Mouse (Mus musculus): ENCODE data around the gene Mrpl37. TPM values are rescaled to one million over a fixed set of nuclear protein-coding genes. Genes with fewer than 3 reads are reported as not detected.

Mrpl37 gene
- polyA plus RNA-seq, 1 experiment from 2014 or later, result 145 TPM

GRCm38 (mm10) chr4:107011325-107012004, 55.2 kb downstream of the Mrpl37 start:
- Histone ChIP-seq H3K27me3 (ENCODE audit: low read depth, poor library complexity, severe bottlenecking) (no peaks in the 10 kb centered on the region), H3K4me1 (peaks cover 61% of the 10 kb centered on the region), H3K27ac (no peak overlapping the region), H3K9me3 (replicated peaks) (no peaks in the 10 kb centered on the region), H3K36me3 (peaks cover 93% of the 10 kb centered on the region), H3K4me3 (no peak overlapping the region)
- no peak for DNase-seq (ENCODE audit: low spot score)
- WGBS, result 93% methylated on average over 8 of the region's 8 CpGs

GRCm38 (mm10) chr4:107009548-107009947, 57.1 kb downstream of the Mrpl37 start:
- H3K4me1 ChIP-seq, result peaks cover 49% of the 10 kb centered on the region
- H3K27ac ChIP-seq, result no peak overlapping the region
- no peaks in the 10 kb centered on the region for H3K9me3 ChIP-seq (replicated peaks)
- no peaks in the 10 kb centered on the region for H3K27me3 ChIP-seq (ENCODE audit: low read depth, poor library complexity, severe bottlenecking)
- H3K36me3 ChIP-seq, result peaks cover 92% of the 10 kb centered on the region
- no peak overlapping the region for H3K4me3 ChIP-seq
- WGBS, result 90% methylated on average over 7 of the region's 7 CpGs
- no peak for DNase-seq (ENCODE audit: low spot score)

DNA sequence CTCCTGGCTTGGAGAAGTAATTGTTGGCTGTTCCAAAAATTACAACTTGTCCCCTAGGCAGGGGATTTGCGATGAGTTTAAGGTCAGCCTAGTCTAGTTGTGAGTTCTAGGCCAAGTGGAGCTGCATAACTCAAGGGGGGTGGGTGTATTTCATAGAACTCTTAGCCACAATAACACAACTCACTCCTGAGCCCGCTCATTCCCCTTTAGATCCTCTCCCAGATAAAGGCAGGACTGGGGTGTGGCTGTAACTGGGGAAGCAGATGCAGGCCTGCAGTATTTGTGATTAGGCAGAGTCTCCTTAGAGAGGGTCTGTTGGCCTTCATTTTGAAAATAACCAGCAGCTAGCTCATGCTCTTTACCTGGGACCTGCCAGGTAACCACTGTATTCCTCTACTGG, 58.5 kb downstream of the Mrpl37 start:
- H3K4me3 ChIP-seq, result no peak overlapping the region
- no peaks in the 10 kb centered on the region for H3K9me3 ChIP-seq (replicated peaks)
- DNase-seq (ENCODE audit: low spot score), result no peak
- H3K27ac ChIP-seq, result no peak overlapping the region
- no peaks in the 10 kb centered on the region for H3K27me3 ChIP-seq (ENCODE audit: low read depth, poor library complexity, severe bottlenecking)
- peaks cover 48% of the 10 kb centered on the region for H3K4me1 ChIP-seq
- 88% methylated on average over 2 of the region's 2 CpGs for WGBS
- H3K36me3 ChIP-seq, result peaks cover 90% of the 10 kb centered on the region

DNA sequence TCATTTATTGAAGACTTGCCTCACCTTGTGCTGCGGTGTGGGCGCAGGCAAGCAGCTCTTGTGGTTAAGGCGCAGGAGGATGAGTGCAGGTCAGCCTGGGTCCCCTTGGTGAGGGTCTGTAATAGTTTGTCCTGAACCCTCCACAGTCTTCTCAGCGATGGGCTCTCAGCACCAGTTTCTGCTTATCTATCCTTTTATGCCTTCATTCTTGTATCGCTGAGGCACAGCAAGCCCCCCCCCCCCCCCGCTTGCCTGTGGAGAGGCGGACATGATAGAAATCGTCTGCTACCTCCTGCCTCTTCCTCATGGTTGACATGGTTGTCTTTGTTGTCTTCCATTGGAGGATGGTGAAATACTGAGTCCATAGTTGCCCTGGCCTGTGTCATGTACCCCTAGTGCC, 59.3 kb downstream of the Mrpl37 start:
- Histone ChIP-seq H3K27ac (no peak overlapping the region), H3K36me3 (peaks cover 94% of the 10 kb centered on the region), H3K27me3 (ENCODE audit: low read depth, poor library complexity, severe bottlenecking) (no peaks in the 10 kb centered on the region), H3K4me3 (no peak overlapping the region), H3K9me3 (replicated peaks) (no peaks in the 10 kb centered on the region), H3K4me1 (peaks cover 47% of the 10 kb centered on the region)
- 89% methylated on average over 8 of the region's 8 CpGs for WGBS
- no peak for DNase-seq (ENCODE audit: low spot score)

DNA sequence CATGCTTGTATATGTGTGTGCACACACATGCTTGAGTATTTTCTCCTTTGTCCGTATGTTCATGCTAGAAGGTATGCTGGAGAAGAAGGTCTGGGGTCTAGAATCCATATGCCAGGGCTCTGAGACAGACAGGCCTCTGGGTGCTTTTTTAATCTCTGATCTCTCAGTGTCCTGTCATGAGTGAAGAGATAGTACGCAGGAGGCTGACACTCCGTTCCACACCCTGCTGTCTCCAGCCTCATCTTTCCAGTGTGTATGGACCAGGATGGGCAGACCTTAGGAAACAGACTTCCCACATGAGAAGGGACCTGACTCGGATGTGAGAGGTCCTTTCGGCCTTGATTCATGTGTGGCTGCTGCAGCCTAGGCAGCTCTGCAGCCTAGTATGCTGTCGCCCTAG, 59.9 kb downstream of the Mrpl37 start:
- Histone ChIP-seq H3K9me3 (replicated peaks) (no peaks in the 10 kb centered on the region), H3K4me1 (peaks cover 47% of the 10 kb centered on the region), H3K36me3 (peaks cover 92% of the 10 kb centered on the region), H3K27me3 (ENCODE audit: low read depth, poor library complexity, severe bottlenecking) (no peaks in the 10 kb centered on the region), H3K4me3 (no peak overlapping the region), H3K27ac (no peak overlapping the region)
- 92% methylated on average over 6 of the region's 6 CpGs for WGBS
- DNase-seq (ENCODE audit: low spot score), result no peak

- H3K9me3 ChIP-seq (replicated peaks), result no peaks in the 10 kb centered on the region
- no peaks in the 10 kb centered on the region for H3K27me3 ChIP-seq (ENCODE audit: low read depth, poor library complexity, severe bottlenecking)
- no peak for DNase-seq (ENCODE audit: low spot score)
- WGBS, result 75% methylated on average over 4 of the region's 4 CpGs
- no peak overlapping the region for H3K4me3 ChIP-seq
- peaks cover 87% of the 10 kb centered on the region for H3K36me3 ChIP-seq
- 0 out of 2 replicates have a peak overlapping the region, but pooled peaks have one; percentile 12 for H3K27ac ChIP-seq
- peaks cover 48% of the 10 kb centered on the region for H3K4me1 ChIP-seq
Observed at GRCm38 (mm10) chr4:107006229-107006628, 60.4 kb downstream of the Mrpl37 start.

Other genes with a start within 250 kb of the Mrpl37 start
- gene Ssbp3, start 156.2 kb downstream of the Mrpl37 start, polyA plus RNA-seq (2016; fragmentation: Nextera tagmentation; extraction: Ambion mirVana), result 225 and 250 TPM in 2 replicates
- 11.7 and 12.6 TPM in 2 replicates for gene Cyb5rl, start 120 bp upstream of the Mrpl37 start, polyA plus RNA-seq (2016; fragmentation: Nextera tagmentation; extraction: Ambion mirVana)
- gene Cdcp2, start 30.0 kb upstream of the Mrpl37 start, polyA plus RNA-seq (2016; fragmentation: Nextera tagmentation; extraction: Ambion mirVana), result 0.11 TPM in 1 of 2 replicates, not detected in the other
- 259 and 274 TPM in 2 replicates for gene Tmem59, start 111.5 kb upstream of the Mrpl37 start, polyA plus RNA-seq (2016; fragmentation: Nextera tagmentation; extraction: Ambion mirVana)
- 22.9 and 30.2 TPM in 2 replicates for gene Tceanc2, start 112.2 kb upstream of the Mrpl37 start, polyA plus RNA-seq (2016; fragmentation: Nextera tagmentation; extraction: Ambion mirVana)
- gene Ldlrad1, start 142.3 kb upstream of the Mrpl37 start, polyA plus RNA-seq (2016; fragmentation: Nextera tagmentation; extraction: Ambion mirVana), result not detected in 2 replicates
- gene Lrrc42, start 186.7 kb upstream of the Mrpl37 start, polyA plus RNA-seq (2016; fragmentation: Nextera tagmentation; extraction: Ambion mirVana), result 75.1 and 89.6 TPM in 2 replicates
- 23.4 and 24.6 TPM in 2 replicates for gene Hspb11, start 186.7 kb upstream of the Mrpl37 start, polyA plus RNA-seq (2016; fragmentation: Nextera tagmentation; extraction: Ambion mirVana)
- not detected in 2 replicates for gene Dio1, start 240.3 kb upstream of the Mrpl37 start, polyA plus RNA-seq (2016; fragmentation: Nextera tagmentation; extraction: Ambion mirVana)
- gene Yipf1, start 247.5 kb upstream of the Mrpl37 start, polyA plus RNA-seq (2016; fragmentation: Nextera tagmentation; extraction: Ambion mirVana), result 38.8 and 42.3 TPM in 2 replicates

All from limb, embryonic 10.5 days (tissue).